Mouse (Mus musculus): Measurements from ENCODE around the gene Unc45a. TPM values are rescaled to one million over a fixed set of nuclear protein-coding genes. Genes with fewer than 3 reads are reported as not detected.

Gene Unc45a
- total RNA-seq, 4 experiments from 2014 or later, result 73.1 to 85.4 (median 80.7) TPM

DNA sequence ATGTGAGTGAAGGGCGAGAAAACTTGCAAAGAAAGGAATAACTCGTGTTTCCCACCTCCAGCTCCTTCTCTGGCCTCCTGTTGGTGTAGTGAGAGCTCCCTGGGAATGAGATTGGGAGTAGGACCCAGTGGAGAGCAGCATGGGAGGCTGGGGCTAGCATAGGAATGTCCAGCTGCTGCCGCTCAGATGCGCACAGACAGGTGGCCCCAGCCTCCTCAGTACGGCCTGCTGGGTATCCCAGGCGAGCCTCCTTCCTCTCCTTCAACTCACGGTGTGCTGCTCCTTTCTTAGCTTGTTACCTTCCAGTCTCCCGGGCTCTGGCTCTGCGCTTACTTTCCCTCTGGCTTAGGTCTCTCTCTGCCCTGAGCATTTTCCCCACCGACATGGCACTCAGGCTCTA, 60.8 kb downstream of the Unc45a start:
- no peak for DNase-seq

DNA sequence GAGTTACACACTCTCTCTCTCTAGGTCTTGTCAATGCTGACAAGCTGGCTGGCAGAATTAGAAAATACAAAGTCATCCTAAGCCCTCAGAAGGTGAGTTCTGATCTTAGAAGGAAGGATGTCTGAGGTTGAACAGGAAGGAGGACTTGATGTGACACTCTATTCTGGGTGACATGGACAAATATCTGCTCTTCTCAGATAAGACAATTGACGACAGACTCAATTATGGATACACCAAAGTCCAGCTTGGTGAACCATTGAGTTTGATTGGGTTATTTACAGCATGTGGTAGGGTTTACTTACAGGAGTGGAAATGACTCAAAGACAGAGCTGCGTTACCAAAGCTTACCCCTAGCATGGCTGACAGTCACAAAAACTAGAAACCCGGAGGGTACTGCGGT, 64.4 kb downstream of the Unc45a start:
- DNase-seq, result no peak

Other genes with a start within 250 kb of the Unc45a start
- 100 to 1,000 TPM; 122 to 222 (median 165) TPM for gene Idh2, start 225.6 kb downstream of the Unc45a start, total RNA-seq (2022)
- 10 to 100 TPM; 58.6 to 86.9 (median 67.8) TPM for gene Sema4b, start 154.2 kb downstream of the Unc45a start, total RNA-seq (2022)
- 100 to 1,000 TPM in 1 of 4 experiments, 10 to 100 TPM in 3; 64.7 to 105 (median 85.9) TPM for gene Cib1, start 108.2 kb downstream of the Unc45a start, total RNA-seq (2022)
- gene Gdpgp1, start 108.1 kb downstream of the Unc45a start, total RNA-seq (2022), result 1 to 10 TPM; 4.2 to 6.1 (median 5.3) TPM
- gene Ttll13, start 94.6 kb downstream of the Unc45a start, total RNA-seq (2022), result 1 to 10 TPM; 1.7 to 2.2 (median 1.9) TPM
- 10 to 100 TPM; 54.9 to 59.1 (median 57.7) TPM for gene Ngrn, start 79.8 kb downstream of the Unc45a start, total RNA-seq (2022)
- gene Vps33b, start 71.4 kb downstream of the Unc45a start, total RNA-seq (2022), result 10 to 100 TPM; 21.3 to 31.9 (median 28.8) TPM
- 1 to 10 TPM; 2.7 to 8.1 (median 3.7) TPM for gene Prc1, start 46.6 kb downstream of the Unc45a start, total RNA-seq (2022)
- gene Rccd1, start 16.6 kb downstream of the Unc45a start, total RNA-seq (2022), result 10 to 100 TPM in 3 of 4 experiments, 1 to 10 TPM in 1; 9.5 to 21.8 (median 14.6) TPM
- gene Hddc3, start 2.1 kb upstream of the Unc45a start, total RNA-seq (2022), result 10 to 100 TPM; 29.7 to 43.1 (median 35.4) TPM
- gene Man2a2, start 30.4 kb upstream of the Unc45a start, total RNA-seq (2022), result 100 to 1,000 TPM in 3 of 4 experiments, 10 to 100 TPM in 1; 92.4 to 158 (median 132) TPM
- 10 to 100 TPM in 3 of 4 experiments, 1 to 10 TPM in 1; 7.1 to 20.3 (median 15.2) TPM for gene Fes, start 46.9 kb upstream of the Unc45a start, total RNA-seq (2022)
- 100 to 1,000 TPM; 153 to 192 (median 166) TPM for gene Furin, start 64.4 kb upstream of the Unc45a start, total RNA-seq (2022)
- 1 to 10 TPM; 1.7 to 8.6 (median 5.1) TPM for gene Blm, start 194.1 kb upstream of the Unc45a start, total RNA-seq (2022)